Mouse (Mus musculus) forebrain, embryonic 10.5 days (tissue): ENCODE data around the gene Snai1. TPM values are rescaled to one million over a fixed set of nuclear protein-coding genes. Genes with fewer than 3 reads are reported as not detected.

Experiments
- DNase-seq: peaks from one replicate; pipeline ENCODE4 v3.0.0-alpha.2; 2017; ENCODE audit warnings: low spot score; ENCODE audit errors: extremely low spot score
- H3K27ac ChIP-seq: fragments of 300-500 bp; sonication (generic); 2 replicates; pipeline ENCODE4 v1.5.1; 2016; ENCODE audit warnings: mild to moderate bottlenecking
- H3K27me3 ChIP-seq: fragments of 300-500 bp; sonication (generic); 2 replicates; pipeline ENCODE4 v1.6.1; 2016; ENCODE audit warnings: mild to moderate bottlenecking; ENCODE audit not compliant: poor library complexity, severe bottlenecking
- H3K36me3 ChIP-seq: fragments of 300-500 bp; sonication (generic); replicated peaks from 2 replicates; pipeline ENCODE4 v1.6.1; 2016; ENCODE audit warnings: mild to moderate bottlenecking, moderate library complexity
- H3K4me1 ChIP-seq: fragments of 300-500 bp; sonication (generic); 2 replicates; pipeline ENCODE4 v1.6.1; 2016
- H3K4me3 ChIP-seq: fragments of 300-500 bp; sonication (generic); 2 replicates; pipeline ENCODE4 v1.5.1; 2016; ENCODE audit warnings: mild to moderate bottlenecking, moderate library complexity
- H3K9me3 ChIP-seq: fragments of 300-500 bp; sonication (generic); 2 replicates; pipeline ENCODE4 v1.6.1; 2016; ENCODE audit warnings: mild to moderate bottlenecking, moderate library complexity
- WGBS: fragments of 180-500 bp; shearing (Covaris S2); methylation state at CpG from one replicate; pipeline ENCODE4 v1.1.7; 2016; 5-methylcytosine and 5-hydroxymethylcytosine counted together
- polyA plus RNA-seq: library from polyadenylated mRNA; unstranded; fragments of >200 nt; fragmentation: Nextera tagmentation; extraction: Ambion mirVana; gene quantifications from 2 replicates; pipeline ENCODE4 v1.2.1, GENCODE M21; 2016

Snai1 gene
- polyA plus RNA-seq, 1 experiment from 2014 or later, result 40.4 TPM

DNA sequence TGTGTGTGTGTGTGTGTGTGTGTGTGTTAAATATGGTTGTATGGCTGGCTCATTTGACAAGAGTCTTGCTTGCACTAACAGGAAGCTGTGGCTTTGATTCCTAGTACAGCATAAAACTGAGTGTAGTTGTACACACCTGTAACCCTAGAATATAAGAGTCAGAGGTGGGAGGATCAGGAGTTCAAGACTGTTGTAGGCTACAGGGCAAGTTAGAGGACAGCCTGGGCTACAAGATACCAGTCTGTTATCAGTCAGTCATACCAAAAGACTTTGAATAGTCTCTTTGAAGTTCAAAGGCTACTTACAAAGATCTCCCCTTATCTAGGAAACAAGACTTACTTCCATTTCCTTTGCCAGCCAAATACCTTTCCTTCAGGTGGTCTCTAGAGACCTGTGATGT is 4.1 kb upstream of the Snai1 start:
- H3K4me3 ChIP-seq, result no peak overlapping the region
- H3K36me3 ChIP-seq, result peaks cover 4% of the 10 kb centered on the region; the same call in 1 of the 2 replicates
- no peak overlapping the region for H3K27ac ChIP-seq
- peaks cover 37% of the 10 kb centered on the region for H3K4me1 ChIP-seq
- no peaks in the 10 kb centered on the region for H3K9me3 ChIP-seq
- peaks cover 64% of the 10 kb centered on the region for H3K27me3 ChIP-seq
- no peak for DNase-seq

DNA sequence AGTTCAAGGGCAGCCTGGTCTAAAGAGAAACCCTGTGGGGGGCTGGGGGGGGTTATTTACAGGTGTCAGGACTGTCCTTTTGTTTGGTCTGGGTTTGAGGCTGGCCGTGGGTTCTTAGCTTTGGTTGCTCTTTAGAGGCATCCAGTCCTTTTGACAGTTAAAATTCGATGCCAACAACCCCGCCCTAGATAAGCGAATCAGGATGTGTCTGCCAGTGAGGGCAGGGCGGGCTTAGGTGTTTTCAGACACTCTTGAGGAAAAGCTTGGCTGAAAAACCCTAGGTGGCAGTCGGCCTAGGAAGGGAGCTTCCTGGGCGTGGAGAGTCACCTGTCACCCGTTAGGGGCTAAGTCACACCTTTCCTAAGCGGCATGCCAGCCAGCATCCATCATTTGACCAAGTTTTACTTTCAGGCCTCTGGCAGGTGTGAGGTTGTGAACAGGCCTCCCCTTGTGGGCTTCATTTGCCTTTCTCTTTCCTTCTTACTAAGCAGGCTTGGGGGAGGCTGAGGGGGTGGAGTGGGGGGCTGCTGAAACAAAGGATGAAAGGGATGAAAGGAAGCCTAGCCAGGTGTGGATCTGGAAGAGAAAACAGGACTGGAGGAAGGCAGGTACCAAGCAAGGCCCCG is 1.6 kb upstream of the Snai1 start:
- H3K27me3 ChIP-seq, result peaks cover 89% of the 10 kb centered on the region
- H3K4me3 ChIP-seq, result no peak overlapping the region
- no peak for DNase-seq
- peaks cover 45% of the 10 kb centered on the region for H3K4me1 ChIP-seq
- no peaks in the 10 kb centered on the region for H3K9me3 ChIP-seq
- H3K27ac ChIP-seq, result no peak overlapping the region
- peaks cover 15% of the 10 kb centered on the region; the same call in 1 of the 2 replicates for H3K36me3 ChIP-seq
- 45% methylated on average over 10 of the region's 10 CpGs for WGBS

DNA sequence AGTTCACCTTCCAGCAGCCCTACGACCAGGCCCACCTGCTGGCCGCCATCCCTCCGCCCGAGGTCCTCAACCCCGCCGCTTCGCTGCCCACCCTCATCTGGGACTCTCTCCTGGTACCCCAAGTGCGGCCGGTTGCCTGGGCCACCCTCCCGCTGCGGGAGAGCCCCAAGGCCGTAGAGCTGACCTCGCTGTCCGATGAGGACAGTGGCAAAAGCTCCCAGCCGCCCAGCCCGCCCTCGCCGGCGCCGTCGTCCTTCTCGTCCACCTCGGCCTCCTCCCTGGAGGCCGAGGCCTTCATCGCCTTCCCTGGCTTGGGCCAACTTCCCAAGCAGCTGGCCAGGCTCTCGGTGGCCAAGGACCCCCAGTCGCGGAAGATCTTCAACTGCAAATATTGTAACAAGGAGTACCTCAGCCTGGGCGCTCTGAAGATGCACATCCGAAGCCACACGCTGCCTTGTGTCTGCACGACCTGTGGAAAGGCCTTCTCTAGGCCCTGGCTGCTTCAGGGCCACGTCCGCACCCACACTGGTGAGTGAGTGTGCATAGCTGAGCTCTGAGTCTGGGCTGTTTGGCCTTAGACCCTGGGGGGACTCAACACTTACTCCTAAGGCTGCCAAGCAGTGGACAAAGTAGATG is 794 bp downstream of the Snai1 start:
- Histone ChIP-seq H3K36me3 (peaks cover 25% of the 10 kb centered on the region), H3K4me3 (peak overlapping the region; percentile 61), H3K4me1 (peaks cover 68% of the 10 kb centered on the region), H3K27ac (peak overlapping the region; percentile 74), H3K9me3 (no peaks in the 10 kb centered on the region), H3K27me3 (peaks cover 92% of the 10 kb centered on the region)
- 20% methylated on average over 34 of the region's 34 CpGs for WGBS
- no peak for DNase-seq

DNA sequence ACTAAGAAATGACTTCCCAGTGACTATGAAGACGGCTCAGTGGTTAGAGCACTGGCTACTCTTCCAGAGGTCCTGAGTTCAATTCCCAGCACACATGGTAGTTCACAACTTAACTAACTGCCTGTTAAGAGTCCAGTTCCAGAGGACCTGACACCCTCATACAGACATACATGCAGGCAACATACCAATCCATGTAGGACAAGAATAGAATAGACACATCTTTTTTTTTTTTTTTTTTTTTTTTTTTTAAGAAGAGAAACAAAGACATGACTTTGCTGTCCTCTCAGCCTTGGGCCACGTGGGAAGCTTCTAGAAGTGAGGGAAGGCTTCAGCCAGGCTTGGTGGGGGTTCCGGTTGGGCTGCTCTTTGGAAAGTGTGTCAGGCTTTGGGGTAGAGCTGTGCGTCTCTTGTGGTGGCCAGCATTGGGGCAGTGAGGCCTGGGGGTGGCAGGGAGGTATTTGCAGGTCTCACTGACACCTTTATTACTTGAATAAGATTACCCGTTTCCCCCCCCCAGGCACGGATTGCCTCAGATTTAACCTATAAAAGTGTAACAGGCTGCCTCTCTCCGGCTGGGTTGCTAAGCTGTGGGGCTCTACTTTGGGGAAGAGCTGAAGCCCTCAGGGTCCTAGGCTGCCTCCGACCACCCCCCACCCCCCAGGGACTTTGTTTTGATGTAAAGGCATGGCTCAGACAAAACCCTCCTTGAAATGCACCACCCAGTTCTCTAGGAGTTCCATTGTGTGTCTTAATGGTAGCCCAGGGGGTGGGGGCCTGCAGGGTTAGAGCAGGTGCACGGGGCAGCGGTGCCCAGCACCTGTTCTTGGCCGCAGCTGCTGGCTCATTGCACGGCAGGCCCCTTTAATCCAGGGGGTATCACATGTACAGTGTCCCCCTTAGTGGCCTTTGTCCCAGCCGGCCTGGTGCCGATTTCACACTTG is 1.8 kb downstream of the Snai1 start:
- Histone ChIP-seq H3K27ac (peak overlapping the region; percentile 82), H3K9me3 (no peaks in the 10 kb centered on the region), H3K4me1 (peaks cover 78% of the 10 kb centered on the region), H3K36me3 (peaks cover 25% of the 10 kb centered on the region), H3K4me3 (peak overlapping the region; percentile 61), H3K27me3 (peaks cover 83% of the 10 kb centered on the region)
- no peak for DNase-seq
- WGBS, result 11% methylated on average over 14 of the region's 14 CpGs

DNA sequence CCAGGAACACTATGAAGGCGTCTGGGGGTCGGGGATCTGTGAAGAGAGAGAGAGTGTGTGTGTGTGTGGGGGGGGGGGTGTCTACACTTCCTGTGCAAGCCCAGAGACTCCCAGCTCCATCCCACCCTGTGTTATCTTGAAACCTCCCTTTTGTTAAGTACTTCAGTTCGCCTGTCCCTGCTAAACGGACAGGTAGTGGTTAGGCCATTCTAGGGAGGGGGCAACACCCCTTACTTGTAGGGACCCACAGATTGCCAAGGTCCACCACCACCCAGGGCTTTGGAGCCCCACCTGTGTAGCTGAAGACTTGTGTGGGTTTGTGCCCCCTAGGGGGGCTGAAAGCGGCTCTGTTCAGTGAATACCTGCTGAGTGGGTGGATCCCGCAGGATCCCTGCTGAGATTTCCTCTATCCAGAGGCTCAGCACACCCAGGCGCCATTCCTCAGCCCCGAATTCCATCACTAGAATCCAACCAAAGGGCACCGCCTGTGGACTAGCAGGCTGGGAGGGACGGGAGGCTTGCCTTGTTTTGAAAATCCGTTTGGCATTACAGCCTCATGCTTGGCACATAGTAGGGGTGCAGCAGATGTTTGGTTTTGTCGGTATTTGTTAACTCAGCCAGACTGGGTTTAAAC is 2.6 kb downstream of the Snai1 start:
- H3K36me3 ChIP-seq, result peaks cover 25% of the 10 kb centered on the region
- H3K4me3 ChIP-seq, result peak overlapping the region; percentile 61
- WGBS, result 5% methylated on average over 12 of the region's 12 CpGs
- peaks cover 78% of the 10 kb centered on the region for H3K4me1 ChIP-seq
- no peak for DNase-seq
- no peaks in the 10 kb centered on the region for H3K9me3 ChIP-seq
- peaks cover 75% of the 10 kb centered on the region for H3K27me3 ChIP-seq
- peak overlapping the region; percentile 82 for H3K27ac ChIP-seq

DNA sequence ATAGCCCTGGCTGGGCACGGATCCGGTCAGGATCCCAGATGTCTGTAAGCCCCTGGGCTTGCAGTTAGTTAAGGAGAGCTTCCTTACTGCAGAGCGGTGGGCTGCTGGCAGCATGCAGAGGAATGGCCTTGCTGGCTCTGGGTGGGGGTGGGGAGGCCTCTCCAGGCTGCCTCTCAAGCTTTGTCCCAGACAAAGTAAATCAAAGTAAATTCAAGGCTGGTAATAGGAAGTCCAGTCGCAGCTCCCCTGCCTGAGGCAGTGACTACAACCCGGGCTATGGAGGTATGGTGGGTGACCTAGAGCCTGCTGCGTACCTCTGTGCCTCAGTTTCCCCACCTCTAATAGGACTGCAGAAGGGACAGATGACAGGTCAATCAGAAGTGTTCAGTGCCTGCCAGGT is 3.3 kb downstream of the Snai1 start:
- no peak for DNase-seq
- Histone ChIP-seq H3K4me1 (peaks cover 80% of the 10 kb centered on the region), H3K27me3 (peaks cover 68% of the 10 kb centered on the region), H3K9me3 (no peaks in the 10 kb centered on the region), H3K27ac (peak overlapping the region; percentile 82), H3K4me3 (peak overlapping the region; percentile 61), H3K36me3 (peaks cover 25% of the 10 kb centered on the region)
- WGBS, result 8% methylated on average over 6 of the region's 6 CpGs

DNA sequence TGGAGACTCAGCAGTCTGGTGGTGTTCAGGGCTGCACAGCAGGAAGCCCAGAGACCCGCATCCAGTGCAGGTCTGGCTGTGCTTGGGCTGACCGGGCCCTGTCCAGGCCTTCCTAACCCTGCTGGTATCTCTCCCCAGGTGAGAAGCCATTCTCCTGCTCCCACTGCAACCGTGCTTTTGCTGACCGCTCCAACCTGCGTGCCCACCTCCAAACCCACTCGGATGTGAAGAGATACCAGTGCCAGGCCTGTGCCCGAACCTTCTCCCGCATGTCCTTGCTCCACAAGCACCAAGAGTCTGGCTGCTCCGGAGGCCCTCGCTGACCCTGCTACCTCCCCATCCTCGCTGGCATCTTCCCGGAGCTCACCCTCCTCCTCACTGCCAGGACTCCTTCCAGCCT is 3.8 kb downstream of the Snai1 start:
- no peak for DNase-seq
- 60% methylated on average over 12 of the region's 12 CpGs for WGBS
- H3K27me3 ChIP-seq, result peaks cover 64% of the 10 kb centered on the region
- peak overlapping the region; percentile 61 for H3K4me3 ChIP-seq
- peaks cover 25% of the 10 kb centered on the region for H3K36me3 ChIP-seq
- H3K27ac ChIP-seq, result peak overlapping the region; percentile 82
- H3K4me1 ChIP-seq, result peaks cover 84% of the 10 kb centered on the region
- H3K9me3 ChIP-seq, result no peaks in the 10 kb centered on the region

DNA sequence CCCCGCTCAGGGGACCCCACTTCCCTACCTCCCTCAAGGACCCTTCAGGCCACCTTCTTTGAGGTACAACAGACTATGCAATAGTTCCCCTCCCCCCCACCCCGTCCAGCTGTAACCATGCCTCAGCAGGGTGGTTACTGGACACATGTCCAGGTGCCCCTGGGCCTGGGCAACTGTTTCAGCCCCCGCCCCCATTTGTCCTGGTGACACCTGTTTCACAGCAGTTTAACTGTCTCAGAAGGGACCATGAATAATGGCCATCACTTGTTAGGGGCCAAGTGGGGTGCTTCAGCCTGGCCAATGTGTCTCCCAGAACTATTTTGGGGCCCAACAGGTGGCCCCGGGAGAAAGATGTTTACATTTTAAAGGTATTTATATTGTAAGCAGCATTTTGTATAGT is 4.4 kb downstream of the Snai1 start:
- peak overlapping the region; percentile 61 for H3K4me3 ChIP-seq
- H3K27ac ChIP-seq, result peak overlapping the region; percentile 83
- H3K4me1 ChIP-seq, result peaks cover 82% of the 10 kb centered on the region
- peaks cover 25% of the 10 kb centered on the region for H3K36me3 ChIP-seq
- H3K27me3 ChIP-seq, result peaks cover 58% of the 10 kb centered on the region
- no peak for DNase-seq
- WGBS, result 69% methylated on average over 4 of the region's 4 CpGs
- no peaks in the 10 kb centered on the region for H3K9me3 ChIP-seq

DNA sequence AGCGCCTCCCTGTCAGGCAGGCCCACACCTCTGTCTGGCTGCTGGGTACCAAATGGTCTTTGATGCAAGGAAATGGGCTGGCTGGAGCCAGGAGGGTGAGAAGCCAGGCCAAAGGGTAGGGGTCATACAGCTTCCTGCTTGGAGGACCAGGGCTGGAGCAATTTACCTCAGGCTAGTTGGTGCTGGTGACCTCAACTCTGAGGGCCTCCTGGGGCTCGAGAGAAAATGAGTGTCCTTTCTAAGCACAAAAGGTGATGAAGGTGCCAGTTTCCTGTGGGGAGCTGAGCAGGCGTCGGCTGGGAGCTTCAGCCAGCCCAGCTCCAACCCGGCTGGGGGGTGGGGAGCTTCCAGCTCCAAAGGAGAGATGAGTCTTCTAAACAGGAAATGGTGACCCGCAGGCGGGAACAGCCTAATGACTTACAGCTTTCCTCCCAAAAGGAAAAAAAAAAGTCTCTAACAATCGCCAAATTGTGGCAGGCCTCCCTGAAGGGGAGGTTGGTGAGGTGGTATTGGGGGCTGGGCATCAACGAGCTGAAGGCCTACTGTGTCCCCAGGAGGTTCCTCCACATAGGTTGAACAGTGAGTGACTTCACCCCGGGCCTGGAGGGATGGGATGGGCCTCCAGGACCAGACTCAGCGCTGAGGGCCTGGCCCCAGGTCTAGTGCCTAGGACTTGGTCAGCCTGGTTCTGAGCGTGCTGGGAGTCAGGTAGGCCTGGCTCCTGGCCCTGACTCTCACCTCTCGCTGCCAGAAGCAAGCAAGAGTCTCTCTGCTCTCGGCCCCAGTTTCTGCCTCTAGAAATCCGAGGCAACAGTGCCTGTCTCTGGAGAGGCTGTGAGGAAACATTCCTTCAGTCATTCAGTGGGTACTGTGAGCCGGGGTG is 5.4 kb downstream of the Snai1 start:
- Histone ChIP-seq H3K9me3 (no peaks in the 10 kb centered on the region), H3K27ac (peak overlapping the region; percentile 83), H3K27me3 (peaks cover 48% of the 10 kb centered on the region), H3K4me3 (peak overlapping the region; percentile 13), H3K36me3 (peaks cover 25% of the 10 kb centered on the region), H3K4me1 (peaks cover 73% of the 10 kb centered on the region)
- no peak for DNase-seq
- WGBS, result 29% methylated on average over 16 of the region's 16 CpGs

DNA sequence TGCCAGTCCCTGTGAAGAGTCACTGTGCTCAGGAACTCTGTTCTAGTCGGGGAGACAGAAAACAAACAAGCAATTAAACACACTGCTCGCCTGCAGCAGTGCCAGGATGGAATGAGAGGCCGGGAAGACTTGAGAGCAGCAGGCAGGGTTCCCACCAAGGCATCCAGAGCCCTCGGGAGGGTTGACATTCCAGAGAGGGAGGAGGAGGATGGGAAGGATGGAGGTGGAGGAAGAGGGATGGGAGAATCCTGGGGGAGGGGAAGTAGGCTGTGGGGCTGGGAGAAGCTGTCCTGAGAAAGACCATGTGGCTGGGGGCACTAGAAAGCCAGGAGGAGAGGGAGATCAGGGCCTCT is 6.0 kb downstream of the Snai1 start:
- H3K4me3 ChIP-seq, result peak overlapping the region; percentile 10; the same call in 1 of the 2 replicates
- H3K27ac ChIP-seq, result peak overlapping the region; percentile 83
- DNase-seq, result no peak

DNA sequence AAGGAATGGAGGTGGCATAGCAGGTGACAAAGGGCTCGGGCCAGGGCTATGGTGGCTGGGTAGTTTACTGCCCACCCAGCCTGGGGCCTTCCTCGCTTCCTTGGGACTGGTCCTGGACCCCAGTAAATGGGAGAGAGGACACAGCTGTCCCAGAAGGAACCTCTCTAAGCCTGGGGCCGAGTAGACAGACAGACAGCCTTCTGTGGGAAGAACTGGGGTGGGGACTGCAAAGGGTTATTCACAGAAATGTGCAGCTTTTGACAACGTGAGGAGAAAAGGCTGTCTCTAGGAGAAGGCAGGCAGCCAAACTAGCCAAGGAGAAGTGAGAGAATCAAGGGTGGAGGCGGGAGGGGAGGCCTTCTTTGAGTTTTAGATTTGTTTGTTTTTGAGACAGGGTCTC is 6.5 kb downstream of the Snai1 start:
- 58% methylated on average over 5 of the region's 5 CpGs for WGBS
- H3K9me3 ChIP-seq, result no peaks in the 10 kb centered on the region

More for the DNA sequence above, 6.0 kb downstream of the Snai1 start:
- peaks cover 66% of the 10 kb centered on the region for H3K4me1 ChIP-seq
- H3K9me3 ChIP-seq, result no peaks in the 10 kb centered on the region
- H3K36me3 ChIP-seq, result peaks cover 20% of the 10 kb centered on the region
- H3K27me3 ChIP-seq, result peaks cover 41% of the 10 kb centered on the region
- WGBS, result 17% methylated on average over 4 of the region's 4 CpGs

More for the DNA sequence above, 6.5 kb downstream of the Snai1 start:
- Histone ChIP-seq H3K4me3 (no peak overlapping the region), H3K4me1 (peaks cover 62% of the 10 kb centered on the region), H3K27ac (peak overlapping the region; percentile 83), H3K27me3 (peaks cover 37% of the 10 kb centered on the region), H3K36me3 (peaks cover 18% of the 10 kb centered on the region)
- no peak for DNase-seq
